Mouse (Mus musculus): ENCODE data around the gene Rasgef1b. TPM values are rescaled to one million over a fixed set of nuclear protein-coding genes. Genes with fewer than 3 reads are reported as not detected.

The Rasgef1b gene
- polyA plus RNA-seq, 1 experiment from 2014 or later = 8.8 TPM

GRCm38 (mm10) chr5:99327019-99327418 lies 401.8 kb downstream of the Rasgef1b start:
- Histone ChIP-seq H3K27ac (ENCODE audit: low read depth, low read length) (no peak overlapping the region), H3K9me3 (ENCODE audit: control insufficient read depth, low read length) (no peaks in the 10 kb centered on the region), H3K4me2 (replicated peaks; ENCODE audit: low read depth, low read length) (no peak overlapping the region), H3K36me3 (ENCODE audit: control insufficient read depth, insufficient read depth, low read length) (no peaks in the 10 kb centered on the region), H3K27me3 (ENCODE audit: control insufficient read depth, insufficient read depth, low read length) (no peaks in the 10 kb centered on the region), H3K4me1 (ENCODE audit: control insufficient read depth, insufficient read depth, low read length) (no peaks in the 10 kb centered on the region), H3K9ac (ENCODE audit: low read depth, low read length) (no peak overlapping the region), H3K4me3 (ENCODE audit: low read length) (no peak overlapping the region)
- ATAC-seq (ENCODE audit: low FRiP score, low TSS enrichment) = no peak
- WGBS = 89% methylated on average over 2 of the region's 2 CpGs

GRCm38 (mm10) chr5:99325301-99325700 lies 403.6 kb downstream of the Rasgef1b start:
- ATAC-seq (ENCODE audit: low FRiP score, low TSS enrichment) = no peak
- no peaks in the 10 kb centered on the region for H3K9me3 ChIP-seq (ENCODE audit: control insufficient read depth, low read length)
- H3K4me2 ChIP-seq (replicated peaks; ENCODE audit: low read depth, low read length) = no peak overlapping the region

GRCm38 (mm10) chr5:99320783-99321182 lies 408.1 kb downstream of the Rasgef1b start:
- H3K27me3 ChIP-seq (ENCODE audit: control insufficient read depth, insufficient read depth, low read length) = no peaks in the 10 kb centered on the region
- no peaks in the 10 kb centered on the region for H3K4me1 ChIP-seq (ENCODE audit: control insufficient read depth, insufficient read depth, low read length)
- H3K36me3 ChIP-seq (ENCODE audit: control insufficient read depth, insufficient read depth, low read length) = no peaks in the 10 kb centered on the region
- H3K9me3 ChIP-seq (ENCODE audit: control insufficient read depth, low read length) = no peaks in the 10 kb centered on the region
- no peak overlapping the region for H3K4me3 ChIP-seq (ENCODE audit: low read length)
- no peak for ATAC-seq (ENCODE audit: low FRiP score, low TSS enrichment)
- no peak overlapping the region for H3K4me2 ChIP-seq (replicated peaks; ENCODE audit: low read depth, low read length)
- H3K9ac ChIP-seq (ENCODE audit: low read depth, low read length) = no peak overlapping the region
- 83% methylated on average over 4 of the region's 4 CpGs for WGBS
- H3K27ac ChIP-seq (ENCODE audit: low read depth, low read length) = no peak overlapping the region

More at GRCm38 (mm10) chr5:99325301-99325700, 403.6 kb downstream of the Rasgef1b start:
- Histone ChIP-seq H3K27ac (ENCODE audit: low read depth, low read length) (no peak overlapping the region), H3K27me3 (ENCODE audit: control insufficient read depth, insufficient read depth, low read length) (no peaks in the 10 kb centered on the region), H3K4me1 (ENCODE audit: control insufficient read depth, insufficient read depth, low read length) (no peaks in the 10 kb centered on the region), H3K36me3 (ENCODE audit: control insufficient read depth, insufficient read depth, low read length) (no peaks in the 10 kb centered on the region), H3K4me3 (ENCODE audit: low read length) (no peak overlapping the region), H3K9ac (ENCODE audit: low read depth, low read length) (no peak overlapping the region)

GRCm38 (mm10) chr5:99297939-99298338 lies 430.9 kb downstream of the Rasgef1b start:
- ATAC-seq (ENCODE audit: low FRiP score, low TSS enrichment) = no peak
- no peak overlapping the region for H3K27ac ChIP-seq (ENCODE audit: low read depth, low read length)
- 68% methylated on average over 4 of the region's 4 CpGs for WGBS

GRCm38 (mm10) chr5:99296348-99296747 lies 432.5 kb downstream of the Rasgef1b start:
- Histone ChIP-seq H3K27ac (ENCODE audit: low read depth, low read length) (no peak overlapping the region), H3K27me3 (ENCODE audit: control insufficient read depth, insufficient read depth, low read length) (no peaks in the 10 kb centered on the region; the same call in 1 of the 2 replicates), H3K4me2 (replicated peaks; ENCODE audit: low read depth, low read length) (no peak overlapping the region), H3K9ac (ENCODE audit: low read depth, low read length) (no peak overlapping the region), H3K4me1 (ENCODE audit: control insufficient read depth, insufficient read depth, low read length) (no peaks in the 10 kb centered on the region; the same call in 1 of the 2 replicates), H3K9me3 (ENCODE audit: control insufficient read depth, low read length) (no peaks in the 10 kb centered on the region), H3K4me3 (ENCODE audit: low read length) (no peak overlapping the region), H3K36me3 (ENCODE audit: control insufficient read depth, insufficient read depth, low read length) (no peaks in the 10 kb centered on the region)
- ATAC-seq (ENCODE audit: low FRiP score, low TSS enrichment) = no peak
- 31% methylated on average over 2 of the region's 2 CpGs for WGBS

More at GRCm38 (mm10) chr5:99297939-99298338, 430.9 kb downstream of the Rasgef1b start:
- Histone ChIP-seq H3K9me3 (ENCODE audit: control insufficient read depth, low read length) (no peaks in the 10 kb centered on the region), H3K4me2 (replicated peaks; ENCODE audit: low read depth, low read length) (no peak overlapping the region), H3K4me1 (ENCODE audit: control insufficient read depth, insufficient read depth, low read length) (no peaks in the 10 kb centered on the region; the same call in 1 of the 2 replicates), H3K4me3 (ENCODE audit: low read length) (no peak overlapping the region), H3K27me3 (ENCODE audit: control insufficient read depth, insufficient read depth, low read length) (no peaks in the 10 kb centered on the region; the same call in 1 of the 2 replicates), H3K9ac (ENCODE audit: low read depth, low read length) (no peak overlapping the region), H3K36me3 (ENCODE audit: control insufficient read depth, insufficient read depth, low read length) (no peaks in the 10 kb centered on the region)

- Histone ChIP-seq H3K9me3 (ENCODE audit: control insufficient read depth, low read length) (no peaks in the 10 kb centered on the region), H3K4me2 (replicated peaks; ENCODE audit: low read depth, low read length) (no peak overlapping the region), H3K27ac (ENCODE audit: low read depth, low read length) (no peak overlapping the region), H3K9ac (ENCODE audit: low read depth, low read length) (no peak overlapping the region), H3K4me3 (ENCODE audit: low read length) (no peak overlapping the region), H3K36me3 (ENCODE audit: control insufficient read depth, insufficient read depth, low read length) (no peaks in the 10 kb centered on the region), H3K4me1 (ENCODE audit: control insufficient read depth, insufficient read depth, low read length) (no peaks in the 10 kb centered on the region; the same call in 1 of the 2 replicates), H3K27me3 (ENCODE audit: control insufficient read depth, insufficient read depth, low read length) (no peaks in the 10 kb centered on the region; the same call in 1 of the 2 replicates)
- ATAC-seq (ENCODE audit: low FRiP score, low TSS enrichment) = no peak
- 69% methylated on average over 10 of the region's 10 CpGs for WGBS
Measured at GRCm38 (mm10) chr5:99292287-99292851, 436.5 kb downstream of the Rasgef1b start.

- 79% methylated on average over 12 of the region's 12 CpGs for WGBS
- no peak overlapping the region for H3K4me2 ChIP-seq (replicated peaks; ENCODE audit: low read depth, low read length)
- H3K27me3 ChIP-seq (ENCODE audit: control insufficient read depth, insufficient read depth, low read length) = no peaks in the 10 kb centered on the region; the same call in 1 of the 2 replicates
- no peak for ATAC-seq (ENCODE audit: low FRiP score, low TSS enrichment)
- no peaks in the 10 kb centered on the region for H3K36me3 ChIP-seq (ENCODE audit: control insufficient read depth, insufficient read depth, low read length)
- no peak overlapping the region for H3K27ac ChIP-seq (ENCODE audit: low read depth, low read length)
- no peak overlapping the region for H3K9ac ChIP-seq (ENCODE audit: low read depth, low read length)
- H3K9me3 ChIP-seq (ENCODE audit: control insufficient read depth, low read length) = no peaks in the 10 kb centered on the region
- no peaks in the 10 kb centered on the region; the same call in 1 of the 2 replicates for H3K4me1 ChIP-seq (ENCODE audit: control insufficient read depth, insufficient read depth, low read length)
- H3K4me3 ChIP-seq (ENCODE audit: low read length) = no peak overlapping the region
Measured at GRCm38 (mm10) chr5:99291084-99291830, 437.6 kb downstream of the Rasgef1b start.

- H3K4me3 ChIP-seq (ENCODE audit: low read length) = no peak overlapping the region
- H3K9ac ChIP-seq (ENCODE audit: low read depth, low read length) = no peak overlapping the region
- no peaks in the 10 kb centered on the region for H3K9me3 ChIP-seq (ENCODE audit: control insufficient read depth, low read length)
- WGBS = 82% methylated on average over 4 of the region's 4 CpGs
- H3K27me3 ChIP-seq (ENCODE audit: control insufficient read depth, insufficient read depth, low read length) = no peaks in the 10 kb centered on the region
- no peak for ATAC-seq (ENCODE audit: low FRiP score, low TSS enrichment)
- no peaks in the 10 kb centered on the region for H3K4me1 ChIP-seq (ENCODE audit: control insufficient read depth, insufficient read depth, low read length)
- no peaks in the 10 kb centered on the region for H3K36me3 ChIP-seq (ENCODE audit: control insufficient read depth, insufficient read depth, low read length)
- H3K27ac ChIP-seq (ENCODE audit: low read depth, low read length) = no peak overlapping the region
- H3K4me2 ChIP-seq (replicated peaks; ENCODE audit: low read depth, low read length) = no peak overlapping the region
Measured at GRCm38 (mm10) chr5:99288262-99288661, 440.6 kb downstream of the Rasgef1b start.

GRCm38 (mm10) chr5:99287647-99288185 lies 441.1 kb downstream of the Rasgef1b start:
- H3K9ac ChIP-seq (ENCODE audit: low read depth, low read length) = no peak overlapping the region
- no peaks in the 10 kb centered on the region for H3K27me3 ChIP-seq (ENCODE audit: control insufficient read depth, insufficient read depth, low read length)
- WGBS = 80% methylated on average over 6 of the region's 6 CpGs
- H3K4me2 ChIP-seq (replicated peaks; ENCODE audit: low read depth, low read length) = no peak overlapping the region
- H3K4me3 ChIP-seq (ENCODE audit: low read length) = no peak overlapping the region
- ATAC-seq (ENCODE audit: low FRiP score, low TSS enrichment) = no peak
- no peaks in the 10 kb centered on the region for H3K36me3 ChIP-seq (ENCODE audit: control insufficient read depth, insufficient read depth, low read length)
- H3K27ac ChIP-seq (ENCODE audit: low read depth, low read length) = no peak overlapping the region
- H3K9me3 ChIP-seq (ENCODE audit: control insufficient read depth, low read length) = no peaks in the 10 kb centered on the region
- no peaks in the 10 kb centered on the region for H3K4me1 ChIP-seq (ENCODE audit: control insufficient read depth, insufficient read depth, low read length)

Data from kidney, embryonic 14.5 days (tissue).